Mouse (Mus musculus) cerebellum, adult 2 months (tissue): ENCODE measurements around the gene Rest. TPM values are rescaled to one million over a fixed set of nuclear protein-coding genes. Genes with fewer than 3 reads are reported as not detected.

ENCODE experiments used
- DNase-seq, 2 experiments: peaks; one replicate each; pipeline ENCODE4 v3.0.0; 2021
- H3K27ac ChIP-seq: fragments of 200-500 bp; 2 replicates; pipeline ENCODE4 v1.5.1; 2012; ENCODE audit warnings: low read length, control low read depth, inconsistent platforms; ENCODE audit not compliant: insufficient read depth
- H3K27me3 ChIP-seq: fragments of 200-500 bp; 2 replicates; pipeline ENCODE4 v1.6.1; 2012; ENCODE audit warnings: inconsistent platforms, mild to moderate bottlenecking, low read length, moderate library complexity; ENCODE audit not compliant: control insufficient read depth, insufficient read depth
- H3K4me1 ChIP-seq: fragments of 200-500 bp; 2 replicates; pipeline ENCODE4 v1.6.1; 2011; ENCODE audit warnings: low read length; ENCODE audit not compliant: control insufficient read depth, insufficient read depth
- H3K4me3 ChIP-seq: fragments of 200-500 bp; replicated peaks from 2 replicates; pipeline ENCODE3; 2011; ENCODE audit warnings: mild to moderate bottlenecking, low read depth, low read length, control low read depth; ENCODE audit not compliant: insufficient read depth
- CTCF ChIP-seq: fragments of 200-500 bp; IDR thresholded peaks from 2 replicates; pipeline ENCODE4 v1.5.1; 2011; ENCODE audit warnings: low read depth, mild to moderate bottlenecking, control low read depth, low read length, moderate library complexity, borderline replicate concordance; ENCODE audit not compliant: insufficient read depth
- POLR2A ChIP-seq: fragments of 200-500 bp; IDR thresholded peaks from 2 replicates; pipeline ENCODE4 v1.6.1; 2011; ENCODE audit warnings: low read length, control low read depth, borderline replicate concordance; ENCODE audit not compliant: insufficient read depth
- WGBS: fragments of 180-500 bp; shearing (Covaris S2); methylation state at CpG from one replicate; pipeline ENCODE4 v1.1.7; 2018; 5-methylcytosine and 5-hydroxymethylcytosine counted together
- polyA plus RNA-seq: library from polyadenylated mRNA; depleted of rRNA; stranded (reverse); fragments of >200 nt; gene quantifications from 2 replicates; pipeline ENCODE4 v1.2.3, GENCODE M21; 2012; rRNA removed

Gene Rest
- polyA plus RNA-seq, 1 experiment: 3.2 TPM

GRCm38 (mm10) chr5:77307821-77308553 lies 42.7 kb downstream of the Rest start:
- 73% methylated on average over 5 of the region's 5 CpGs for WGBS
- DNase-seq: no peak

GRCm38 (mm10) chr5:77309051-77309906 lies 44.0 kb downstream of the Rest start:
- WGBS: under 1% methylated on average over 76 of the region's 76 CpGs
- Histone ChIP-seq H3K4me1 (peaks cover 3% of the 10 kb centered on the region; the same call in 1 of the 2 replicates), H3K4me3 (peak overlapping the region; percentile 74)

More at GRCm38 (mm10) chr5:77307821-77308553, 42.7 kb downstream of the Rest start:
- Histone ChIP-seq H3K27me3 (no peaks in the 10 kb centered on the region), H3K27ac (no peak overlapping the region), H3K4me3 (peak overlapping the region; percentile 74), H3K4me1 (peaks cover 3% of the 10 kb centered on the region; the same call in 1 of the 2 replicates)
- TF ChIP-seq CTCF (no peak), POLR2A (no peak)

GRCm38 (mm10) chr5:77309924-77310772 lies 44.9 kb downstream of the Rest start, which contains the start of the genes Noa1 and Polr2b:
TSS of gene Noa1 (minus strand) at chr5:77310084.
TSS of gene Polr2b (plus strand) at chr5:77310147.
- Histone ChIP-seq H3K4me3 (peak within 1 kb of the TSS; percentile 74), H3K4me1 (peaks cover 3% of the 10 kb centered on the region; the same call in 1 of the 2 replicates), H3K27ac (peak within 1 kb of the TSS; percentile 41), H3K27me3 (no peaks in the 10 kb centered on the region)
- TF ChIP-seq POLR2A (peak; percentile 92), CTCF (no peak)
- under 1% methylated on average over 85 of the region's 85 CpGs for WGBS
- DNase-seq: peak; percentile 98 to 99

More at GRCm38 (mm10) chr5:77309051-77309906, 44.0 kb downstream of the Rest start:
- DNase-seq: peak in 1 of 2 experiments; percentile 52
- H3K27ac ChIP-seq: no peak overlapping the region
- no peaks in the 10 kb centered on the region for H3K27me3 ChIP-seq
- TF ChIP-seq CTCF (no peak), POLR2A (no peak)

- DNase-seq: no peak
- TF ChIP-seq CTCF: no peak
- WGBS: 96% methylated on average over 4 of the region's 4 CpGs
- H3K27ac ChIP-seq: no peak overlapping the region
- H3K27me3 ChIP-seq: no peaks in the 10 kb centered on the region
- H3K4me1 ChIP-seq: no peaks in the 10 kb centered on the region
- H3K4me3 ChIP-seq: no peak overlapping the region
These were observed 48.9 kb downstream of the Rest start for GRCm38 (mm10) chr5:77314206-77314605.

- 93% methylated on average over 6 of the region's 6 CpGs for WGBS
These were observed 49.7 kb downstream of the Rest start for GRCm38 (mm10) chr5:77314986-77315385.

GRCm38 (mm10) chr5:77324936-77325335 lies 59.6 kb downstream of the Rest start:
- 84% methylated on average over 1 of the region's 1 CpGs for WGBS
- DNase-seq: no peak
- TF ChIP-seq POLR2A (no peak), CTCF (no peak)

More at GRCm38 (mm10) chr5:77314986-77315385, 49.7 kb downstream of the Rest start:
- Histone ChIP-seq H3K27ac (no peak overlapping the region), H3K4me1 (no peaks in the 10 kb centered on the region), H3K4me3 (no peak overlapping the region), H3K27me3 (no peaks in the 10 kb centered on the region)
- TF ChIP-seq CTCF: no peak
- TF ChIP-seq POLR2A: no peak
- DNase-seq: no peak

GRCm38 (mm10) chr5:77330154-77330553 lies 64.9 kb downstream of the Rest start:
- TF ChIP-seq POLR2A (no peak), CTCF (no peak)
- Histone ChIP-seq H3K27ac (no peak overlapping the region), H3K27me3 (no peaks in the 10 kb centered on the region), H3K4me3 (no peak overlapping the region), H3K4me1 (no peaks in the 10 kb centered on the region)
- 74% methylated on average over 5 of the region's 5 CpGs for whole genome bisulfite sequencing
- no peak for DNase-seq

More at GRCm38 (mm10) chr5:77324936-77325335, 59.6 kb downstream of the Rest start:
- H3K27me3 ChIP-seq: no peaks in the 10 kb centered on the region
- H3K4me3 ChIP-seq: no peak overlapping the region
- no peaks in the 10 kb centered on the region for H3K4me1 ChIP-seq
- no peak overlapping the region for H3K27ac ChIP-seq

Other genes starting within 250 kb of the Rest start
- 0.74 and 0.86 TPM in 2 replicates for gene Thegl, start 249.5 kb upstream of the Rest start, polyA plus RNA-seq
- 238 and 272 TPM in 2 replicates for gene Hopx, start 150.4 kb upstream of the Rest start, polyA plus RNA-seq
- gene Spink2, start 54.0 kb upstream of the Rest start, polyA plus RNA-seq: 0.21 TPM in 1 of 2 replicates, not detected in the other
- 24.8 and 25.2 TPM in 2 replicates for gene Noa1, start 44.6 kb downstream of the Rest start, polyA plus RNA-seq
- 46.4 and 49.7 TPM in 2 replicates for gene Polr2b, start 44.7 kb downstream of the Rest start, polyA plus RNA-seq
- 82.5 and 96.5 TPM in 2 replicates for gene Igfbp7, start 142.6 kb downstream of the Rest start, polyA plus RNA-seq